Mouse (Mus musculus): ENCODE measurements around the gene Gfi1.

Gfi1 gene

GRCm38 (mm10) chr5:107725435-107726261, at the start of gene Gfi1:
Gene Gfi1, minus strand, starts transcription at chr5:107726036.
- no peak for DNase-seq (ENCODE audit: low spot score)

- no peak for DNase-seq (ENCODE audit: low spot score)
Observed at GRCm38 (mm10) chr5:107772049-107772448, 46.2 kb upstream of the Gfi1 start.

GRCm38 (mm10) chr5:107768224-107768623, 42.4 kb upstream of the Gfi1 start:
- no peak for DNase-seq (ENCODE audit: low spot score)

- no peak for DNase-seq (ENCODE audit: low spot score)
Observed at GRCm38 (mm10) chr5:107765946-107766345, 40.1 kb upstream of the Gfi1 start.

DNA sequence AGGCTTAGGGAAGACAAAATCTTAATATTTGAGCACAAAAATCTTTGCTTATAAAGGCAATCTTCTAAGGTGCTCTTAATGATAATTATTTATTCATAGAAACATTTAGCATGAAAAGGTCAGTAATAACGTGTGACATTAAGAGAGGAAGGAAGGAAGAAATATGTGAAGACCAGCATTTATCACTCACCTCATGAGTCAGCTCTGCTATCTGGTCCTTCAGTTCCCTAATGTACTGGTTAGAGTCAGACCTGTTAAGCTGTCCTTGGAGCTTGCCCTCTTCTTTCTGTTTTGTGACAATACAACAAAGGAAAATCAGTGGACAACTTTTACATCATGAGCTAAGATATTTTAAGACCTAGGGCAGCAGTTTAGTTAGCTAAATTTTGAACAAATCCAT, 38.6 kb upstream of the Gfi1 start:
- DNase-seq (ENCODE audit: low spot score), result no peak

DNA sequence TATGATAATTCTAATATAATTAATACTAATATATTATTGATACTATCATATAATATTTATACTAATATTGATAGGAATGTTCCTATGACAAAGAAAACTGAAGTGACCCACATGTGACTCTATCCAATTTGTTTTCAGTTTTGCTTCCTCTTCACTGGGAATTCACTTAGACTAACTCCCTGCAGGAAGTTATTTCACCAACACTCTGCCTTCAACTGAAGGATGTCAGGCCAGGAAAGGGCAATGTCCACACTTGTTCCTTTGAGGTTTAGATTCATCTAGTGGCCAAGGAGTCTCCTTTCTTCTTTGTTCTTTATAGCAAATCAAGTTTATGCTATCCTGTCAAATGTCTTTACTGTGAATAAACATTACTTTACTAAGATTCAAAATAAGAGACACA, 37.8 kb upstream of the Gfi1 start:
- DNase-seq (ENCODE audit: low spot score), result no peak

DNA sequence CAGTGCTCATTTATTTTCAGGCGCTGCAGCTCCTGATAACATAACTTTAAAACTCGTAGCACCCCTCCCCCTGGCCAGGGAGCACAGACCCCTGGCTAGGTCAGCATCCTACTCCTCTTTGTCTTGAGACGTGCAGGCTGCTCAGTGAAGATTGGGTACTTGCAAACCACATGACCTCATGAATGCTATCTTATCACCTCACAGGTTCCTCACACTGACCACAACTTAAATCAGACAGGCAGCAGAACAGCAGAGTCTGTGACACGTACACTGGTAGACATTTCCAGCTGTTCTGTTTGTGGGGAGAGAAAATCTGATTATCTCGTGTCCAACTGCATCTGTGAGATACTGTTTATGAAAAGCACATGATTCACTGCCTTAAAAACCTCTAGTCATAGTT, 33.3 kb upstream of the Gfi1 start:
- no peak for DNase-seq (ENCODE audit: low spot score)

GRCm38 (mm10) chr5:107756072-107756471, 30.2 kb upstream of the Gfi1 start:
- no peak for DNase-seq (ENCODE audit: low spot score)

DNA sequence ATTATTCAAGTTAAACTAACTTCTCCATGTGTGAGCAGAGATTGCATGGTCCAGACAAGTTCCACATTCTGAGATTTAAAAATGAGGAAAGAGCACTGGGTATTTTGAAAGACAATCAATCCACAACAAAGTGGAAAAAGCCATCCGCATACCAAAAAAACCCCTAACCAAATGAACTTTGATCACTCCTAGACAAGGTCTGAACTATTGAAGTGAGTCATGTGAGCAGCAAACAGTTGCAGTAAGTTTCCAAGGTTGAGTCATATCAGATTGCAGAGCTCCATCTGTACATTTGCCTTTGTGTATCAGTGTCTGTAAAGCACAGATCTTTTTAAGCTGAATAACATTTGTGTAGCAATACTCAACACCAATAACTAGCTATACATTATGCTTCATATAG, 28.9 kb upstream of the Gfi1 start:
- DNase-seq (ENCODE audit: low spot score), result no peak

DNA sequence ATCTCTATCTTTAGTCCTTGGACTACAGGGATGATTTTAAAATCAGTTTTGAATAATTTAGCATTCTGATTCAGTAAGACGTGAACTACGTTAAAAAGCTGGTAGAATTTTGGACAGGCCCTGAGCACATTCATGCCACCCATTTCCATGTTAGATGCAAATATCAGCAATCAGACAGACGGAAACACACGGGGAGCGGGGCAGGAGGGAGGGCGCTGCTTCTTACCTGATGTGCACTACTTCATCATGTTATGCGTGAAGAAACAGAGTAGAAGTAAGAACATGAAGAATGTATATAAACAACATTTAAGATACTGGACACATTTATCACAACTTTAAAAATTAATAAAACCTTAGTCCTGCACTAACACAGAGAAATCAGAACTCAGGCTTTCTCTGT, 27.8 kb upstream of the Gfi1 start:
- no peak for DNase-seq (ENCODE audit: low spot score)

DNA sequence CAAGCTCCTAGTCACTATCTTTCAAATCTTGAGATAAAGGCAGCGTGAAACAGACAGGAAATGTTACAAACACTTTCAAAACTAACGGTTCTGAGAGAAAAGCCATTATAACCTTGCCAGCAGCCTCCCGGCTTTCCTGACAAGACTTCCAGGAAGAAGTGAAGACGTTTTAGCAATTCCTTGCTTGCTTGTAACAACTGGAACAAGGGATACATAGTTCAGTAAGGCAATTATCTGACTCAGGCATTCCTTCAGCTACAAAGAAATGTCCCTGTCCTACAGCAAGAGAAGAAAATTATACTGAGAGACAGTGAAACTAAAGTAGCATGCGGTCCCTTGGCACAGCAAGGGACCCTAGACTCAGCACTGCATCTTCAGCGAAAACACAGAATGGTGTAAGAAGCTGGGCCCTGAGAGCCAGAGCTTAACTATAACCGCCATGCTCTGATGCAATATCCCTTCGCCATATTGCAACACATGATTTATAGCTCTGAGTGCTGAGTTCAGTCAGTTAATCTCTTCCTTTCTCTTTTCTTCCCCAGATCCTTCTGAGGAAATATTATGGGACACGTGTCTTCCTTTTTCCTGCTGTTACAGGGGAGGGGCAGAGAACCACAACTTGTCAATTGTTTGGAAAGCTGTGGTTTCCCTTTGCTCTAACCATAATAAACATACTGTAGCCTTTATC, 23.5 kb upstream of the Gfi1 start:
- no peak for DNase-seq (ENCODE audit: low spot score)

- no peak for DNase-seq (ENCODE audit: low spot score)
Observed at GRCm38 (mm10) chr5:107739023-107739422, 13.2 kb upstream of the Gfi1 start.

GRCm38 (mm10) chr5:107738296-107738695, 12.5 kb upstream of the Gfi1 start:
- DNase-seq (ENCODE audit: low spot score), result no peak

DNA sequence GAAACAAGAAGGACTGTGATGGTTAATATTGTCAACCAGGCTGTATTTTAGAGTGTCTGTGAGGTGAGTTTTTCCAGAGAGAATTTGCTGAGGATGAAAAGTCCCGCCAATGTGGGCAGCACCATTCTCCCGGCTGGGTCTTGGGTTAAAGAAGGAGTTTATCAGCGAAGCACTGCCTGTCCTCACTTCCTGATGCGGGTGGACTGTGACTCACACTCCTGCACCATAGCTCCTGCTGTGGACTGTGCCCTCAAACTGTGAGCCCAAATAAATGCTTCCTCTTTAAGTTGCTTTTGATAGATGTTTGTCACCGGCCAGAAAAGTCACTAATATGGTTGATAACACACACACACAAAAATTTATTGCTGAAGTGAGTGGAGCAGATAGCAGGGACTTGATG, 10.3 kb upstream of the Gfi1 start:
- DNase-seq (ENCODE audit: low spot score), result no peak

- no peak for DNase-seq (ENCODE audit: low spot score)
Observed at GRCm38 (mm10) chr5:107731844-107732243, 6.0 kb upstream of the Gfi1 start.

DNA sequence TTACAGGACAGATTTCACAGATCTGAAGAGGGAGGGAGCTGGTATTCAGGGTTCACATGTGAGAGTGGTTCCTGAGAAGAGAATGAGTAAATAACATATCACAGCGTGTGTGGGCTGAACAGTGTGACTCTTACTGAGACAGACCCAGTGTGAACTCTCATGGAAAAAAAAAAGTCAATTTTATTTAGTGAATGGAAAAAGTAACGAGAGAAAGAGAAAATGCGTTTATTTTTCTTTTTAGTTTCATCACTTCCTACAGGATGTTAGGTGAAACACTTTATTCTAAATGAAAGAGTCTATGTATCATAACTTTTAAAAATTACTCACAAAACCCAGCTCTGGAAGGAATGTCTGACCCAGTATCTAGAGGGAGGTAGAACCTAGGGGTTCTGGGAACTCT, 5.6 kb upstream of the Gfi1 start:
- DNase-seq (ENCODE audit: low spot score), result no peak

- no peak for DNase-seq (ENCODE audit: low spot score)
Observed at GRCm38 (mm10) chr5:107727007-107727402, 1.2 kb upstream of the Gfi1 start.

DNA sequence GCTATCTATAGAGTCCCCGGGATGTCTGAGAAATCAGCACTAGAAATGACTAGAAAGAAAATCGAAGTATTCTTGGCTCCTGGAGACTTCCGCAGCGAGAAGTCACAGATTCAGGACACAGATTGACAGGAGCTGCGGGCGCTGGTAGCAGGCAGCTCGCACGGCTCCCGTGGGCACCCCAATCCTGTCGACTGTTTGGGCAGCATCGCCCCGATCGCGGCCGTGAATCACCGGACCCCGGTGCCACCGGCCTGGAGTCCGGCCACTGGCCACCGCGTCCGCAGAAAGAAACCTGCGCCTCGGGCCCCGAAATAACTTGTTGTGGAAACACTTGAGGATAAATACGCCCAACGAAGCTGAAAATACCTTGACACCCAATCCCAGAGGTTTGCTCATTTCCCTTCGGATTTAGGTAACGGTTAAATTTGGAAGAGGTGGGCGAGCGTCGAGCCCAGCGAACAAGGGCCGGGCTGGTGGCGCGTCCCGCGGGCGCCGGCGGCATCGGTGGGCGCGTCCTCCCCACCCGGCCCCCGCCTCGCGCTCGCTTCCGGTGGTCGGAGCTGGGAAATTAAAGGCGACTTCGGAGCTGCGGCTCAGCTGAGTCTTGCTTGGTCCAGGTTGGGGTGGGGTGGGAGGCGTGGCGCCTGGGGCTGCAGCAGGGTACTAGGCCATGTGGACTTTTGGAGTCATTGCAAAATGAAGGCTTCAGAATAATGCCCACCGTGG, 608 bp upstream of the Gfi1 start:
- DNase-seq (ENCODE audit: low spot score), result no peak

DNA sequence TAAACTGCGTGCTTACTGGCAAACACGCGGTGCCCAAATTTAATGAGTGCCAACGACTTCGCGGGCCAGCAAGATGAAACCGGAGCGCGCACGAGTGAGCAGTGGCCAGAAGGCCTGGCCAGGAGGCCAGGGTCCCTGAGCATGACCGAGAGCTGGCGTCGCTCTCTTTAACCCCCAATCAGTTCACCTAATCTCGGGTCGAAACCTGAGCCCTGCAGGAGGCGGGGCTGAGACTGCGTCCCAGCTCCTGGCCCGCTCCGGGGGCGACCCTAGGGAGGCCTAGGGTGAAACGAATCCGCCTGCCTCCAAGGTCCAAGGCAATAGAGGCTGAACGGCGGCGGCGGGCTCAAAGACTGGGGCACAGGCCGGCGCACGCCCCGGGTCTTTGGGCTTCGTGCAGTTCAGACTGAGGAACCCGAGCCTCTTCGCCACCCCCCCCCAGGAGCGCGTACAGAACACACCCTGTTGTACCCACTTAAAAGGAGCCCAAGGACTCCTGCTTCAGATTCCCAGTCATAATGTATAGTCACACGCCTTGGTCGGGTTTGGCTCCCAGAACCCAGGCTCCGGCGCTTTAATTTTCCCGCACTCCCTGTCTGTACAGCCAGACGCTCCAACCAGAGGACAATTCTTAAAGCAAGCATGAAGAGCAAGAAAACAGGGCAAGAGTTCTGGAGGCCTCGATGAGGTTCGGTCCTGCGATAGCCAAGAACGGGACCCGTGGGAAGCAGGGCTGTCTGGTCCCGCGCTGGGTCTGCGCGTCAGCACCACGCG, 988 bp downstream of the Gfi1 start:
- no peak for DNase-seq (ENCODE audit: low spot score)

GRCm38 (mm10) chr5:107723541-107724511, 2.0 kb downstream of the Gfi1 start:
- no peak for DNase-seq (ENCODE audit: low spot score)
